ENCODE assay signal across 15 mouse cellular contexts in the genomic region with DNA sequence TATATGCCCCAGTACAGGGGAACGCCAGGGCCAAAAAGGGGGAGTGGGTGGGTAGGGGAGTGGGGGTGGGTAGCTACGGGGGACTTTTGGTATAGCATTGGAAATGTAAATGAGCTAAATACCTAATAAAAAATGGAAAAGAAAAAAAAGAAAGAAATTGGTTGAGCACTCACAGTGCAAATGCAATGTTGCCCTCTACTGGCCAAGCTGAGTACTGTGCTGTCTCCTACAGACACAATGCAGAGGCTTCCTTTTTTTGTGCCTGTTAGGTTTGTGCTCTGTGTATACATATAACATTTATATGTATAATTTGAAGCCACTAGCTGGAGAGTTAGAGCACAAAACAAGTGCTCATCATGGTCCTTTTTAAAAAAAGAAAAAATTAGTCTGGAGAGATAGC. TPM values are rescaled to one million over a fixed set of nuclear protein-coding genes. Genes with fewer than 3 reads are reported as not detected.
DNase-seq lines count a peak whose midpoint lies in the region; ATAC-seq and TF ChIP-seq lines count a peak whose summit lies in the region.
"Not testable (repeated sequence)": the region's sequence is repeated elsewhere in the genome, so short reads cannot be mapped to it uniquely, and the experiment has no call there.
"Had no signal": no experiment of that assay in that cellular context is flagged by ENCODE, and none has a peak within 500 bp of the region (broad histone marks: within the 10 kb centered on the region; RNA-seq: fewer than 3 reads in every experiment).

No protein-coding gene starts in this region.

- peak; percentile 57; the same call in 1 of the 2 replicates for TF ChIP-seq CTCF in brain, embryonic 14.5 days (IDR thresholded peaks at IDR 0.05; ENCODE audit: borderline replicate concordance, extremely low read depth, insufficient read depth, insufficient read length)
- TF ChIP-seq CTCF in embryonic fibroblast, embryonic 13.5 days (IDR thresholded peaks at IDR 0.05; ENCODE audit: borderline replicate concordance, insufficient read depth, low read length): 0 out of 2 replicates have a peak, but pooled peaks have one; percentile 20
- peak; percentile 70 for TF ChIP-seq CTCF in stomach, postnatal 0 days (IDR thresholded peaks at IDR 0.05; ENCODE audit: low read depth)

- WGBS in hindbrain, embryonic 11.5 days: no CpG with 5 or more reads among the region's 2 CpGs
- 75% methylated on average over 1 of the region's 2 CpGs for WGBS in midbrain, embryonic 14.5 days
- 56% methylated on average over 1 of the region's 2 CpGs for WGBS in stomach, postnatal 0 days

- in situ Hi-C loops in ES-E14 (cut with MboI; ENCODE audit: low sequenced_read_pairs in 2 of 2, unreplicated experiment in 2 of 2): not testable (repeated sequence)

- DNase-seq in ES-E14 (ENCODE audit: low read depth, low spot score): peak; percentile 20
- peak; percentile 13 for DNase-seq in brain, embryonic 14.5 days (ENCODE audit: low read depth)
- DNase-seq in hindbrain, embryonic 11.5 days (ENCODE audit: low spot score): peak; percentile 41
- peak; percentile 50 to 58 for DNase-seq in kidney, postnatal 4 days
- peak; percentile 13 for DNase-seq in liver
- DNase-seq in midbrain, embryonic 14.5 days: peak; percentile 51
- peak; percentile 18 for DNase-seq in stomach, postnatal 0 days (ENCODE audit: low spot score)

- H3K9me3 ChIP-seq in ES-E14 (ENCODE audit: control insufficient read depth, insufficient read depth, low read depth, low read length); hindbrain, embryonic 11.5 days (ENCODE audit: control insufficient read depth, low read length); midbrain, embryonic 14.5 days (ENCODE audit: control insufficient read depth, low read length); stomach, postnatal 0 days (ENCODE audit: control insufficient read depth, low read length): not testable (repeated sequence)

- TF ChIP-seq POLR2A in brain, embryonic 14.5 days (IDR thresholded peaks at IDR 0.05; ENCODE audit: borderline replicate concordance, extremely low read depth, insufficient read depth, insufficient read length, poor library complexity, severe bottlenecking); embryonic fibroblast, embryonic 13.5 days (IDR thresholded peaks at IDR 0.05; ENCODE audit: low read depth, low read length): not testable (repeated sequence)

- ATAC-seq in hindbrain, embryonic 11.5 days (ENCODE audit: low FRiP score); midbrain, embryonic 14.5 days (ENCODE audit: low FRiP score, low TSS enrichment); stomach, postnatal 0 days (ENCODE audit: low FRiP score, low TSS enrichment): not testable (repeated sequence)

- not testable (repeated sequence) for H3K27me3 ChIP-seq in hindbrain, embryonic 11.5 days (ENCODE audit: control insufficient read depth, insufficient read depth, low read length); midbrain, embryonic 14.5 days (ENCODE audit: control insufficient read depth, insufficient read depth, low read length); stomach, postnatal 0 days (ENCODE audit: control insufficient read depth, insufficient read depth, low read length)

- not testable (repeated sequence) for H3K9ac ChIP-seq in ES-E14 (ENCODE audit: insufficient read depth, low read depth, low read length, poor library complexity, severe bottlenecking); hindbrain, embryonic 11.5 days (ENCODE audit: low read depth, low read length); midbrain, embryonic 14.5 days (replicated peaks; ENCODE audit: low read length); stomach, postnatal 0 days (ENCODE audit: low read length)

- not testable (repeated sequence) for TF ChIP-seq EP300 in stomach, postnatal 0 days (optimal IDR thresholded peaks at IDR 0.05)

- H3K4me3 ChIP-seq in ES-E14 (ENCODE audit: insufficient read depth in 1 of 2, low read depth in 1 of 2, low read length in 2 of 2, poor library complexity in 1 of 2, severe bottlenecking in 1 of 2); embryonic fibroblast, embryonic 13.5 days (ENCODE audit: insufficient read depth, low read length); hindbrain, embryonic 11.5 days (ENCODE audit: low read depth, low read length); midbrain, embryonic 14.5 days (replicated peaks; ENCODE audit: low read depth, low read length); stomach, postnatal 0 days (ENCODE audit: low read depth, low read length): not testable (repeated sequence)

- H3K36me3 ChIP-seq in ES-E14 (ENCODE audit: control insufficient read depth, insufficient read depth, low read length, poor library complexity, severe bottlenecking); hindbrain, embryonic 11.5 days (ENCODE audit: control insufficient read depth, insufficient read depth, low read length); midbrain, embryonic 14.5 days (ENCODE audit: control insufficient read depth, insufficient read depth, low read length); stomach, postnatal 0 days (ENCODE audit: control insufficient read depth, insufficient read depth, low read length): not testable (repeated sequence)

- not testable (repeated sequence) for H3K4me2 ChIP-seq in hindbrain, embryonic 11.5 days (replicated peaks; ENCODE audit: low read depth, low read length); midbrain, embryonic 14.5 days (ENCODE audit: low read length); stomach, postnatal 0 days (replicated peaks; ENCODE audit: low read depth)

- not testable (repeated sequence) for H3K4me1 ChIP-seq in ES-E14 (ENCODE audit: control insufficient read depth in 2 of 2, insufficient read depth in 2 of 2, low read length in 2 of 2, poor library complexity in 1 of 2); embryonic fibroblast, embryonic 13.5 days (ENCODE audit: control insufficient read depth, insufficient read depth, low read length); hindbrain, embryonic 11.5 days (replicated peaks; ENCODE audit: control insufficient read depth, insufficient read depth, low read length); midbrain, embryonic 14.5 days (ENCODE audit: control insufficient read depth, insufficient read depth, low read length); stomach, postnatal 0 days (replicated peaks; ENCODE audit: control insufficient read depth, insufficient read depth)

- not testable (repeated sequence) for H3K27ac ChIP-seq in ES-E14 (ENCODE audit: insufficient read depth, low read depth, low read length, poor library complexity, severe bottlenecking); embryonic fibroblast, embryonic 13.5 days (ENCODE audit: insufficient read depth, low read length); hindbrain, embryonic 11.5 days (ENCODE audit: low read depth, low read length); midbrain, embryonic 14.5 days (replicated peaks; ENCODE audit: low read depth, low read length); stomach, postnatal 0 days (replicated peaks)

TF ChIP-seq in ES-E14, 5 proteins besides CTCF, POLR2A, EP300 and RAD21:
- peak; percentile 55; the same call in 1 of the 2 replicates for TF ChIP-seq ZC3H11A (IDR thresholded peaks at IDR 0.05; ENCODE audit: borderline replicate concordance, low read depth, low read length)
- TF ChIP-seq ZNF384 (IDR thresholded peaks at IDR 0.05; ENCODE audit: low read depth, low read length): peak; percentile 71

RNA-seq across cellular contexts. Expression of a gene that starts 16.2 kb away (rescaled TPM):
- not detected in 2 replicates for total RNA-seq in ES-E14 (2012; rRNA removed)
- polyA plus RNA-seq in brain, embryonic 14.5 days (2012; rRNA removed): not detected in 2 replicates
- not detected in 2 replicates for polyA plus RNA-seq in embryonic fibroblast, embryonic 13.5 days (2011; ENCODE audit: insufficient read length, low read depth, missing spikeins)
- polyA plus RNA-seq in hindbrain, embryonic 11.5 days (2014; fragmentation: Nextera tagmentation; extraction: Ambion mirVana): not detected in 2 replicates
- not detected in 2 replicates for polyA plus RNA-seq in midbrain, embryonic 14.5 days (2014; fragmentation: Nextera tagmentation; extraction: Ambion mirVana)
- polyA plus RNA-seq in stomach, postnatal 0 days (2015; fragmentation: Nextera tagmentation; extraction: Ambion mirVana): not detected in 2 replicates
- total RNA-seq: adrenal gland, postnatal 4 days; layer of hippocampus, adult 8-10 months had no signal
- polyA plus RNA-seq: heart, embryonic 12.5 days; hindbrain, embryonic 15.5 days; liver, embryonic 11.5 days; stomach, embryonic 15.5 days had no signal

RNA-seq across cellular contexts. Expression of a gene that starts 47.3 kb away (rescaled TPM):
- not detected in 2 replicates for total RNA-seq in ES-E14 (2012; rRNA removed)
- polyA plus RNA-seq in brain, embryonic 14.5 days (2012; rRNA removed): not detected in 2 replicates
- not detected in 2 replicates for polyA plus RNA-seq in embryonic fibroblast, embryonic 13.5 days (2011; ENCODE audit: insufficient read length, low read depth, missing spikeins)
- not detected in 2 replicates for polyA plus RNA-seq in hindbrain, embryonic 11.5 days (2014; fragmentation: Nextera tagmentation; extraction: Ambion mirVana)
- not detected in 2 replicates for polyA plus RNA-seq in midbrain, embryonic 14.5 days (2014; fragmentation: Nextera tagmentation; extraction: Ambion mirVana)
- not detected in 2 replicates for polyA plus RNA-seq in stomach, postnatal 0 days (2015; fragmentation: Nextera tagmentation; extraction: Ambion mirVana)
- total RNA-seq: adrenal gland, postnatal 4 days; layer of hippocampus, adult 8-10 months had no signal
- polyA plus RNA-seq: heart, embryonic 12.5 days; hindbrain, embryonic 15.5 days; liver, embryonic 11.5 days; stomach, embryonic 15.5 days; urinary bladder, adult 2 months had no signal

RNA-seq across cellular contexts. Expression of a gene that starts 49.4 kb away (rescaled TPM):
- total RNA-seq in ES-E14 (2012; rRNA removed): not detected in 2 replicates
- not detected in 2 replicates for polyA plus RNA-seq in brain, embryonic 14.5 days (2012; rRNA removed)
- polyA plus RNA-seq in embryonic fibroblast, embryonic 13.5 days (2011; ENCODE audit: insufficient read length, low read depth, missing spikeins): not detected in 2 replicates
- polyA plus RNA-seq in hindbrain, embryonic 11.5 days (2014; fragmentation: Nextera tagmentation; extraction: Ambion mirVana): not detected in 2 replicates
- polyA plus RNA-seq in midbrain, embryonic 14.5 days (2014; fragmentation: Nextera tagmentation; extraction: Ambion mirVana): not detected in 2 replicates
- not detected in 2 replicates for polyA plus RNA-seq in stomach, postnatal 0 days (2015; fragmentation: Nextera tagmentation; extraction: Ambion mirVana)
- total RNA-seq: adrenal gland, postnatal 4 days; layer of hippocampus, adult 8-10 months had no signal
- polyA plus RNA-seq: heart, embryonic 12.5 days; hindbrain, embryonic 15.5 days; liver, embryonic 11.5 days; stomach, embryonic 15.5 days; urinary bladder, adult 2 months had no signal

Comparison
In these comparisons a context has a peak if more than half of its experiments do, and no peak if none do; other contexts are left out.
1. CTCF ChIP-seq: peak in every context shown above with its lines; median percentile 70 in stomach, postnatal 0 days; 57 in brain, embryonic 14.5 days; 20 in embryonic fibroblast, embryonic 13.5 days.